Mouse (Mus musculus): ENCODE results near the gene Rab43.

Rab43 gene

DNA sequence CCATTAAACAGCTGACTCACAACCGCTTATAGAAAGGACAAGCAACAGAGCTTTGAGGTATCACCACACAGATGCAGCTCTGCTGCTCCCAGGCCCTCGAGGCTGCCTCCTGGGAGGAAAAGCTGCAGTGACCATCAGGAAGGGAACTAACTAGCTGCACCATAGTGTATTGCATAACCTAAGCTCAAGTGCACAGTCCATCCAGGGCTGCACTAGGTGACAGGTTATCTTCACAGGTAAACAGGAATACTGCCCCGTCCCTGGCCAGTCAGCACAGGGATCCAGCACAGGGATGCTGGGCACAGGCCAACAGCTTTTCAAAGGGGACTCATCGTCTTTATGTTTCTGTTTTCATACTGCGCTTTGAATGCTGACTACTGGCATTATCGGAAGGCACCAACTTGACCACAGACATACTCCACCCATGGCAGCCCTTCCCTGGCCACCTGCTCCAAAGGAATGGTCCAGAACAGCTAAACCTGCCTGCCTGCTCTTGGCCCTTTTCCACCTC lies 2.3 kb downstream of the Rab43 start:
- in situ Hi-C loops (cut with MboI), result no loop called here

DNA sequence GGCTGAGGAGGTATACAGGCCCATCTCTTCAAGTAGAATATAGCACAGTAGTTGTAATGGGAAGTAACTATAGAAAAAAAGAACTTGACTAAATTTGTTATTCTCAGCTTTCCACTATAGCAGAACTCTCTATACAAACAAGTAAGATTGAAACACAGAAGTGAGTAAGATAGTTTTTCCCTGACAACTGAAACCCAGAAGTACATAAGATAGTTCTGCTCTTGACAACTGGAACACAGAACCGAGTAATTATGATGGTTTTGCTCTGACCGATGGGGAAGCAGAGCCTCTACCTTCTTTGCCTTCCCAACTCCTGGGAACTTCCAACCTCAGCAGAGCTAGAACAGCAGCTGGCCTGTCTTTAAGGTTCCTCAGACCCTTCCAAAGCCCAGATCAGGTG lies 2.8 kb downstream of the Rab43 start:
- in situ Hi-C loops (cut with MboI), result no loop called here

DNA sequence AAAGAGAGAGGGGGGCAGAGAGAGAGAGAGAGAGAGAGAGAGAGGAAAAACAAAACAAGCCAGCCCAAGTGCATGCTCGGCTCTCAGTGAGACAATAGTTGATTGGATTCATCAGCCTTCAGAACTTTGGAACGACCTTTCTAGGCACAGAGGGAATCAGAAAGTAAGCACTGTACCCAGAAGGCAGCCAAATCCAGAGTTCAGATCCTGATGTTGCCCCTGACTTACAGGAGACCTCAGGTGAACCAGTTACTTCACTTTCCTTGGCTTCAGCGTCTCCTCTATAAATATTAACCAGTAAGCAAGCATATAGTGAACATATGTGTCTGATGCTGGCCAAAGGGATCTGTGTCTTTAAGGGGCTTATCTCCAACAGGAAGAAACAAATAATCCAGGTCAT lies 3.4 kb downstream of the Rab43 start:
- in situ Hi-C loops (cut with MboI), result no loop called here

DNA sequence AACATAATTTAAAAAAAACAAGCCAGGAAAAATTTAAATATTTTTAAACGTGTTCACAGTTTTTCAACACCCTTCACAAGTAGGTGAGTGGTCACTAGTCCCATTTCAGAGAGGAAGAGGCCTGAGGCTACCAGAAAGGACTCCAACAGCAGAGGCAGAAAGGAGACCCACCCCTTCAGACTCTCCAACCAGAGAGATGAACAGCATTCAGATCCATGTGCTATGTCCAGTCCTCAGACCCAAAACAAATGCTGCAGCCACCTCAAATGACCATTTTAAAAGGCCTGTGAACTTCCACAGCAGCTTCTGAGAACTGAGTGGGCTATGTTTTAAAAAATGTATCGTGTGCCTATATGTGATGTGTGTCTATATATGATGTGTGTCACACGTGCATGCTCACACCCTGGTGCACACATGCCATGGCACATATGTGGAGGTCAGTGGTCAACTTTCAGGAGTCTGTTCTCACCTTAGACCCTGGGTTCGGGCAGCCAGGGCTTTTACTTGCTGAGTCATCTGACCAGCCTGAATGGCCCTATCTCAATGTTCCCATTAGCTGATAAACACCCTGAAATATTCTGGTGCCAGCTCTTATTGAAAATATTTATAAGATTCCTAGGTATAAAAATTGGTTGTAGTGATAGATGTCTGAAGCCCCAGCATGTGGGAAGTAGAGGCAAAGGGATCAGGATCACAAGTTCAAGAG lies 4.1 kb downstream of the Rab43 start:
- in situ Hi-C loops (cut with MboI), result no loop called here

DNA sequence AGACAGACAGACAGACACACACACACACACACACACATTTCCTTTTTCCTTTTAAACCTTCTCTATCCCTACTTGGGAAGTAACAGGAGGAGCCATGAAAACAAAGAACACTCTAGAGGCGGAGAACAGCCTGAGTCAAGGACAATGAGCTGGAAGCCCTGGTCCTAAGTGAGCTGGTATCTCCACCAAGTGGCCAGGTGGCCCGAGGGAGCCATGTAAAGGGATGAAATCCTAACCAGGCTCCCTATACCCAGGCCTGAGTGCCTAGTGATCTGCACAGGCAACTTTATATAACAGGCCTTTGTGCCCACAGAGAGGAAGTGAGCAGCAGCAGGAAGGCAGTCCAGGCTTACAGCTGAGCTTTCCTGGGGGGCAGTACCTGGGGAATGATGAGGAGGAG lies 5.1 kb downstream of the Rab43 start:
- in situ Hi-C loops (cut with MboI), result no loop called here

DNA sequence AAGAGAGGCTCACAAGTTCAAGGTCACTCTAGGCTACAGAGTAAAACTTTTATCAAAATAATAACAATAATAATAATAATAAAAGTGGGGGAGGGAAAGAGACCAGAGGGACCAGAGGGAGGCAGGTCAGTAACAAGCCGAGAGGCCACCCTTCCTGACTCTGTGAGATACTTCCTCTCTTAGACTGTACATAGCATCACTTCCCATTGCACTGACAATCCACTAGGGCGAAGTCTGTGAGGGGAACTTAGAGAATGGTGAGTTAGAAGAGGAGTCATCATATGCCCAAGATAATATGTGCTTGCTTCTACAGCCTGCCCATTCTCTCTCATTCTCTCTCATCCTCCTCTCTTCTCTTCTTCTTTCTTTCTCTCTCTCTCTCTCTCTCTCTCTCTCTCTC lies 5.9 kb downstream of the Rab43 start:
- in situ Hi-C loops (cut with MboI), result no loop called here

DNA sequence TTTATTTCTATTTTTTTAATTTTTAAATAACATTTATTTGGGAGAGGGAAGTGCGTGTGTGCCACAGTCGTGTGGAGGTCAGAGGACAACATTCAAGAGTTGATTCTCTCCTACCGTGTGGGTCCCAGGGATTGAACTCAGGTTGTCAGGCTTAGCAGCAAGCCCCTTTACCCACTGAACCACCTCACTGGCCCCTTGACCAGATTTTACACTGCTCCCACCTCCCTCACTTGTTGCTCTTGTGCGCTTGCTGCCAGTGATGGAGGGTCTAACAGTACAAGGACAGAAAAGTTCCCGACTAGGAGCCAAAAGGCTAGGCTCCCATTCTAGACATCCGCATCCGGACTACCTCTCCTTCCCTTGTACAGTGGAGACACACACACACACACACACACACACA lies 6.5 kb downstream of the Rab43 start:
- in situ Hi-C loops (cut with MboI), result no loop called here

DNA sequence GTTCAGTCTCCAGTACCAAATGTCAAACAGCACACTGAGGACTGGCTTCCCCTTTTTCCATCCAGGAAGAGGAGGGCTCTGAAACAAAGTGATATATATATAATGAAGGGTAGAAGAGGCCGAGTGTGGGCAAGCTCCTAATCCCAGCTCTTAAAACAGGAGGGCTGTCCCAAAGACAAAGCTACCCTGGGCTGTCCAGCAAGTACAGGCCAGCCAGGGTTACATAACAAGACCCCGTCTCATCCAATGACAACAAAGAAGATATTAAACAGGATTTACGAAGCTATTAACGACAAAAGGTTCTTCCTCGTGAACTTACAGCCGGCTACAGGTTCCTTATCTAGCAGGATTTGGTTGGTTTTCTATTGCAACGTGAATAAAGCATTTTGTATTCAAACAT lies 7.1 kb downstream of the Rab43 start:
- in situ Hi-C loops (cut with MboI), result no loop called here

DNA sequence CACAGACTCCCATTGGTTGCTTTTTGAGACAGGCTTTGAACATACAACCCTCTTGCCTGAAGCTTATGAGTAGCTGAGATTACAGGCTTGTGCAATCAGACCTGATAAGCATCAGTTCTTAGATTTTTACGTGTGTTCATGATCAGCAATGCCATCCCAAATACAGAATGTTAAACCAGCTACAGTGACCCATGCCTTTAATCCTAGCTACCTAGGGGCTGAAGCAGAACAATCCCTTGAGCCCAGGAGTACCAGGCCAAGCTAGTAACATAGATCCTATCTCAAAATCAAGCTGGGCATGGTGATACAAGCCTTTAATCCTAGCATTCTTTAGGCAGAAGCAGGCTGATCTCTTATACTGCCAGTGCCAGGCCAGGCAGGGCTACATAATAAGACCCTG lies 7.9 kb downstream of the Rab43 start:
- in situ Hi-C loops (cut with MboI), result no loop called here

DNA sequence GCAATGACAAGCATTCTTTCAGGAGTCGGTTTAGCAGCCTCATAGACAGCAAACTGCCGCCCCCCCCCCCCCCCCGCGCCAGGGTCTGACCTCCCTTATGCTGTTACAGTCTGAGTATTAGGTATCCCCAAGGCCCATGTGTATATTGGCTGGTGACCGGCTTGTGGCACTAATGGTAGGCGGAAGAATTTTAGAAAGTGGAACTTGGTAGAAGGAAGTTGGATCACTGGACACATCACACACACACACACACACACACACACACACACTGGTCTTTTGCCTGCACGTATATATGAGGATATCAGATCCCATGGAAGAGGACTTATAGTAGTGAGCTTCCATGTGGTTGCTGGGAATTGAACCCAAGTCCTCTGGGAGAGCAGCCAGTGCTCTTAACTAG lies 9.5 kb downstream of the Rab43 start:
- in situ Hi-C loops (cut with MboI), result no loop called here

DNA sequence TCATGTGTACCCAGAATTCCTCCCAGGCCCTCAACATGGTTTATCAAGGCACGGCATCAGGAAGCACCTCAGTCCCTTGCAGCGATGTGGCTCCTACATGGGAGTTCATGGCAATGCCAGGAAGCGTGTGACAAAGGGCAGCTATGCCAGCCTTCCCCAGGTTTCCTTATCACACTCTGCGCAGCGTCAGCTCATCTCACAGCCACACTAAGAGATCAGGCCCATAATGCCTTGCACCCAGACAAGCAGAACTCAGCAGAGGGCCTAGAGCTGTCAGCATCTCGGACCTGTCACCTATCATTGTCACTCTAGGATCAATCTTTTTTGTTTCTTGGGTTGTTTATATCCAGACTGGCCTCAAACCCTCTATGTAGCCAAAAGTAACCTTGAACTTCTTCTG lies 12.4 kb downstream of the Rab43 start:
- in situ Hi-C loops (cut with MboI), result no loop called here

DNA sequence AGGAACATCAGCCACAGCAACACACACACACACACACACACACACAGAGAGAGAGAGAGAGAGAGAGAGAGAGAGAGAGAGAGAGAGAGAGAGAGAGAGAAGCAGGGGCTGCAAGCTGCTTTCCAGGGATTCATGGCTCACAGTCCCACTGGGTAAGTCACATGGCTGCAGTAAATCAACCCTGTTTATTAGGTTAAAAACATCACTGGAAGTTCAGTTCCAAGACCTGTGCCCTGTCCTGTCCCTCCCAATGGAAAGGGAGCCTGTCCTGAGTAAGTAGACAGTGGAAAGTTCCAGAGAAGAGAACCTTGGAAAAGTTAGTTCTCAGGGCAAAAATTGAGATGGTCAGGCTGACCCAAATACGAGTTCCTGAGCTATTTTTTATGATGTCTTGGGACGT lies 14.6 kb downstream of the Rab43 start:
- in situ Hi-C loops (cut with MboI), result no loop called here

DNA sequence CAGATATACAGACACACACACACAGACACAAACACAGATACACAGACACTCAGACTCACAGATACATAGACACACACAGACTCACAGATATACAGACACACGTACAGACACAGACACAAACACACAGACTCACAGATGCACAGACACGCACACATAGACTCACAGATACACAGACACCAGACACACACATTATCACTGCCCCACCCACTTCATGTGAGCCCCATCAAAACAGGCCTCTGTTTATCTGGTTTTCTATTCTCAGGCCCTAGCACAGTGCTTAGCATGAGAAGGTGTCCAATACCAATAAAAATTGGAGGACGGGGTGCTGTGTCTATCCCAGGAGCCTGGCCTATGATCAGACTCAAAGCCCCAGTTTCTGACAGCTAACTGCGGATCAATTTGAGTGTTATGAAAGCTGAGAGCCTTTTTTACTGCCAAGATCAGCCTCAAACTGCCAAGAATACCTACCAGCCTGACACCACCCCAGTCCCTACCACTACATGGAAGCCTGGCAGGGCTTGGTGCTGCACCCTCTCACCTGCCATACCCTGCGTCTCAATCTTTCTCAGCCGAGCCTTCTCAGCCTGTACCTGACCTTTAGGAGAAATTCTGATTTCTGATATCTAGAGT lies 15.6 kb downstream of the Rab43 start:
- in situ Hi-C loops (cut with MboI), result no loop called here

DNA sequence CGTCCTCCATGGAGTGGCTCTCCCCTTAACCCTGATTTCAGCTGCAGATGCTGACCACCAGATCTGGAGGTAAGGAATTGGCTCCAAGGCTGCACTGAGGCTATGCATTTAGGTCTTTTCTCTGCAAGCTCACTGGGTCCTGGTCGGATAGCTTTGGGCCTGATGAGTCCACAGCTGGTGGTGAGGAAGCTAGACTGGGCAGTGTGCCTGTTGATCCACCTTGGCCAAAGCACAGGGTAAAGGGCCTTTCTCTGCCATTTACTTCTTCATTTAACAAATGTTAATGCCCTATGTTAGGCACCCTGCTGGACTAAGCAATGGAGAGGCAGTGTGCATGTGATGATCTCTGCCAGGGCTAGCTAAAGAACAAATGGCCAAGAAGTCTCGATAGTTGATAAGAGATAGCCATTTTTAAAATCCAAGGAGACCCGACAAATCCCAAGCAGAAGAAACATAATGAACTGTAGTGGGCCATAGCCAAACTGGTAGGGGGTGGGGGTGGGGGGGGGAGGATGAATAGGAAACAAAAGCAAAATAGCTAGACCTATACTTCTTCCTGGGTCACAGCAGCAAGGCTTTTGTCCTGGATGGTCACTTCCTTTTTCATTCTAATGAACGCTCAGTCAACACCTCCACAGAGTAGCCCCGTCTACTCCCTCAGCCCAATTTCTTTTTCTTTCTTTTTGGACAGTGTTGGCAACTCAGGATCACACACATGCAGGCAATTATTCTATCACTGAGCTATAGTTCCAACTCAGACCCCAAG lies 16.4 kb downstream of the Rab43 start:
- in situ Hi-C loops (cut with MboI), result no loop called here

DNA sequence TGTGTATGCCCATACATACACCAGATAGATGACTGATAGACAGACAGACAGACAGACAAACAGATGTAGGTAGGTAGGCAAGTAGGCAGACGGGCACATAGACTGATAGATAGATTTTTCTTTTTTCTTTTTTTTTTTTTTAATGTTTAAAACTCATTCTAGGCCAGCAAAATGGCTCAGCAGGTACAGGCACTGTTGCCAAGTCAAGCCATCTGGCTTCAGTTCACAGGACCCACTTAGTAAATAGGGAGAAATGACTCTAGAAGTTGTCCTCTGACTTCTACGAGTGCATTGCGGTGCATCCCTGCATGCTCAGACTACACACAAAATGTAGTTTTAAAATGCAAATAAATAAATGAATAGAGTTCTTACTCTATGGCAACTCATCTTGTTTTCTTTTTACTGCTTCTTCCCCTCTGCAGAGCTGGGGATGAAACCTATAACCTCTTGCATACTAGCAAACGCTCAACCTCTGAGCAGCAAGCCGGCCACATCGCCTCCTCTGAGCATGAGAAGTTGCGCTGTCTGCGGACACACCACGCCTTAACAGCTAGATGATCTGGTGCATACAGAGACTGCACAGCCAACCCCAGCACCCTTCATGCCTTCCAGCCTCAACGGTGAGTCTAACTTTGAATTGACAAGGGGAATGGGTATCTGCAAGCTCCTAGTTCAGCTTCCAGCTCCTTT lies 18.0 kb downstream of the Rab43 start:
- in situ Hi-C loops (cut with MboI), result no loop called here

DNA sequence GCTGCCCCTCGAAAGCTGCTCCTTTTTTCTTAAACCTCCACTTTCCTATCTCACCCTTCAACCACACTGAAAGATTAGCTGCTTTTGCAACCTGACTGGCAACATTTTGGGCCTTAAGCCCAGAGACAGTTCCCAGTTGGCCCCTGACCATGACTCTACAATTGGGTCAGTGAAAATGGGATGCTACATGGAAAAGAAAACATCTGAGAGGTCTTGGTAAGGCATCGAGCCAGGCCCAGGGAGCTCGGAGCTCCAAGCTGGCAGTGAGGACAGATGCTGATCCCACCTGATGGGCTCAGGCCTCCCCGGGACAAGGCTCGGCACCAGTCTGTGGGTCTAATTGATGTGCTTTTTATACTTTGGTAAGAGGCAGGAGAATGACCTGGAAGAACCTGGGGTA lies 20.1 kb downstream of the Rab43 start:
- in situ Hi-C loops (cut with MboI), result no loop called here

DNA sequence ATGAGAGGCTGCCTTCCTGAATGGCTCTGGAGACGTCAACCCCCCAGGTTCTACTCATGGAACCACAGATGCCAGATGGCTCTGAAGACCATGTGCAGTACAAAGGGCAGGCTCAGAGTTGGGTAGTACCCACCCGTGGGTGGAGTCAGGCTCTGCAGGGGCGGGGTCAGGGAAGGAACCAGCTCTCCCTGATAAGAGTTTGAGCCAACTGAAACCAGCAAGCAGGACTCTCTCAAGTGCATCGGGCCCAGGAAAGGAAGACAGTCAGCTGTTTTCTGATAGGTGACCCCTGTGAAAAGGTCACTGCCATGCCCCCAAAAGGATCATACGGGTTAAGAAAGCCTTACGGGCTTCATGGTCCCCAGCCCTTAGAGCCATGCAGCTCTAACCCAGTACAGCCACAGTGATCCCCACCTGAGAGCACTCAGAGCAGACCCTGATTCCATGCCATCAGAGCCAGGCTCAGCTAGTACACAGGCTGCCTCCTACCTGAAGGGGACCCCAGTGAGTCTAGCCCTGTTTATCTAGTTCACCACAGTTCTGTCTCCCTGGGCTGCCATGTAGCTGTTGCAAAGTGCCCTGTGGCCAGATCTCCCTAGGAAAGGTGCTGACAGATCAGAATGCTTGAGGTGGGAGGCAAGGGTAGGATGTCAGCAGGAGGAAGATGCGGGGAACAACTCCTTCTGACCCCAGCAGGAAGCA lies 21.0 kb downstream of the Rab43 start:
- in situ Hi-C loops (cut with MboI), result no loop called here

DNA sequence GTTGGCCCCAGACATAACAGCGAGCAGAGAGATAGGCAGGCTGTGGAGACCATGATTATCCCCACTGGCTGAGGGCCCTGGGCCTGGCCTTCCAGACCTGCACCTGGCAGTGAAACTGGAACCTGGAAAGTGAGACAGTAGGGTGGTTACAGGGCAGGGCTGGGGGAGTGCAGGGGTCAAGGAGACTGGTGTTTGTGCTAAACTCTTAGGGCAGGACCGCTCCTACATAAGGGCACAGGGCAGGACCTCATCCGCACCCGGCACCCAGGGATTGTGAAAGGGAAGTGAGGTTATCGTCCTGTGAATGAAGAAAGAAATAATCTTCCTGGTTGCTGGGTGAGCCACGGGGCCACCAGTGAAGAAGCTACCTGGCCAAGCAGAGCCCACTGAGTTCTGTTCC lies 22.2 kb downstream of the Rab43 start:
- in situ Hi-C loops (cut with MboI), result no loop called here

DNA sequence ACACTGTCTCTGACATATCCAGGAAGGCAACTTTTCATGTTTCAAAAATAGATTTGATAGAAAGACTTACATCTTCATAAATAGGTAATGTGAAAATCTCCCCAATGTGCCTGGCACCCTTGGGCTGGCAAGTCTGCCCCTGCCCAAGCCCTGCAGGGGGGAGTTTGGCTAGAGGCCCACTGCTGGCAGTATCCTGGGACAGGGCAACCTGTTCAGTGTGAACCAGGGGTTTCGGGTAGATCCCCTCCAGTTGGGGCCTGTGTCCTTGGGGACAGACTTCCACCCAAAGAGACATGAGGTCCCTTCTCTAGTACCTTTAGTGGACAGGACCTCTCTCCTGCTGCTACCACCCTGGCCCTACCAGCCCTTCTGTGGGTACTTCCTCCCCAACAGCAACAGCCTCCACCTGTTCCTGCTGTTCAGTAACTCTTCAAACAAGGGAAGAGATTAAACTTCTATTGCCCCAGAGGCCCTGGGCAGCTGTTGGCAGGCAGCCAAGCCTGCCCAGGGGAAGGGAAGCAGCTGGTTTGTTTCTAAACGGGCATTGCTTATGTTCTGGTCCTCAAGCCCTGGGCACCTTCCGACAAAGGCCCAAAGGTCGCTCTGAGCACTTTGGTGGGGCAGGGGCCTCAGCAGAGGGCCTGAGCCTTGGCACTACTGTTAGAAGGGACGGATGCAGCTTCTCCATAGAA lies 22.9 kb downstream of the Rab43 start:
- in situ Hi-C loops (cut with MboI), result no loop called here

DNA sequence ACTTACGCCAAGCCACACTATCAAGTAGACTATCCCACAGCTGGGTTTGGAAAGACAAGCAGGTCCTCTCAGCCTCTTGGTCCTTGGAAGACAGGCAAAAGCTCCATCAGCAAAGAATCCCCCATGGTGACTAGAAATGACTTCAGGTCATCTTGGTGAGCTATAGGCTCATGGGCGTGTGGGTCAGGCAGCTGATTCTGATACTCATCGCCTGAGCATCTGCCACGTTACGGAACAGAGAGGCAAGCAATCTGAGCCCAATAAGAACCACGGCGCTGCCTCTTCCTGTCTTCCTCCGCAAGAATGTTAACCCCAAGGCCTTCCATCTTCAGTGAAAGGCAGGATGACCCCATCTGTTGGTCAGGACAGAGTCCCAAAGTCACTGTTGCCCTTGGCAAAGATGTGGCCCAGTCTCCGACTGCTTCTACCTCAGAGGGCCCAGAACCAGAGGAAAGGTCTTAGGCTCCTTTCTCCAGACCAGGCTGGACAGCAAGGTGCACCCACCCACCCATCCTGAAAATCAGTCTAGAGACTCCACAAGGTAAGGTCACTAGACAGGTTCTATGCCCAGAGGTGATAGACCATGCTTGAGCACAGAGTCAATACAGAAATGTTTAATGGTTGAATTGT lies 23.6 kb downstream of the Rab43 start:
- in situ Hi-C loops (cut with MboI), result no loop called here

All from mature B cell (primary cell).